Mouse (Mus musculus) kidney, postnatal 10 days (tissue): ENCODE results near the gene S100a8.
A peak's percentile ranks its signal among the peaks of the same experiment; 100 is the strongest.

Experiments
- DNase-seq: peaks from one replicate; pipeline ENCODE4 v3.0.0; 2021; ENCODE audit warnings: mixed read lengths

Gene S100a8

DNA sequence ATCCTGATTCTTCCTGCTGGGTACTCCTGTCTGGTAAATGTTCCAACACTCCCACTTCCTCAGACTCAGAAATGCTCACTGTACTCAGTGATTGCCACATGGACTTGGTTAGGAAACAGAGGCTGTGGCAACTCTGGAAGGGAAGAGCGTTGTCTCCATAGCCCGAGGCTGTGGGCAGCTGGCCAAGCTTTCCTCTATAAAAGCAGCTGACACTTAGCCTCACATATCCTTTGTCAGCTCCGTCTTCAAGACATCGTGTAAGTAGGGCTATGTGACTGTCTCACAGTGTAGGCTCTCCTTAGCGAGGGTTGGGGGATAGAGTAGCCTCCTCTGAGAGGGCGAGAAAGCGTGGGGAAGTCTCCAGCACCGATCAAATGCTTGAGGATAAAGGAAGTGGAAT is at the start of gene S100a8:
S100a8 (plus strand) TSS at position 133 of the 400 bp plus-strand sequence.
- peak; percentile 56 for DNase-seq

- no peak for DNase-seq
Measured at GRCm38 (mm10) chr3:90621552-90621951, 47.2 kb upstream of the S100a8 start.

DNA sequence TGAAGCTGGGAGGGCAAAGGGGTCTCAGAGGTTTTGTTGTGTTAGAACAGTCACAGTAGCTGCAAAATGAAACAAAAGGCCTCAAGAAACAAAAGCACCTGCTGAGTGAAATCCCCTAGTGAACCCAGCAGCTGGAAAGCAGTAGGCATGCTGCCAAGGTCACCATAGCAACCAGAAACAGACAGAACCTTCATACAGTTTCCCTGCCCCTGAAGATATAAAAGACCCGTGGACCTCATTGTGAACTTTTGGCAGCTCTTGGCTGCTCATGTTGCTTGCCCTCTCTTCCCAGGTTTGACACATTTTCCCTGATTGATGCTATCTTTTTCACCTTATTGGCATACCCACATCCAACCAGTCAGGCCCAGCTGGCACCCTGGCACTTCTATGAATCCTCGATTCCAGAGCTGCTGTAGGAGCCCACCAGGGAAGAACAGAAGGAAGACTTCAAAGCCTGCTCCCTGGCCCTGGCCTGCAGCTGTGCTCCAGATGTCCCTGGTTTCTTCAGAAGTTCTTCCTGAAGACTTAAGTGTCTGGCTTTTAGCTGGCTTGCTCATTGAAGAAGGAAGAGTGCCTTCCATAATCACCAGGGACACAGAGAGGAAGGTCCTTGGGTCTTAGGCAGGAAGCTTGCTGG is 45.2 kb upstream of the S100a8 start:
- peak; percentile 86 for DNase-seq

DNA sequence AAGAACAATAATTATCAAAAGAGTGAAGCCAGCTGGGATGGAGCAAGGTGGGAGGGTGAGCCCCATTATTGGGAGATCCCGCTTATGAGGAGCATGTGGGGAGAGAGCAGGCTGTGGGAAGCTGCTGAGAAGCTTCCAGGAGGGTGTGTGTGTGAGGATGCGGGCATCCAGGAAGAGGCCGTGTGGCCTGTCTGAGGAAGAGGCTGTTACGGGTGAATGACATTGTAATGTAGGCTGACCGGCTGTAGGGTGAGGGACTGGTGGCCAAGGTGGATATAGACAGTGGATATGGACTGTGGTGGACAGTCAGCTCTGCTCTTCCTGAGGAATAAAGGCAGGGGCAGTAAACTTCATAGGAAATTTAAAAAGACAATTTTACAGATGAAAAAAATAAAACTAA is 43.3 kb upstream of the S100a8 start:
- DNase-seq: no peak

DNA sequence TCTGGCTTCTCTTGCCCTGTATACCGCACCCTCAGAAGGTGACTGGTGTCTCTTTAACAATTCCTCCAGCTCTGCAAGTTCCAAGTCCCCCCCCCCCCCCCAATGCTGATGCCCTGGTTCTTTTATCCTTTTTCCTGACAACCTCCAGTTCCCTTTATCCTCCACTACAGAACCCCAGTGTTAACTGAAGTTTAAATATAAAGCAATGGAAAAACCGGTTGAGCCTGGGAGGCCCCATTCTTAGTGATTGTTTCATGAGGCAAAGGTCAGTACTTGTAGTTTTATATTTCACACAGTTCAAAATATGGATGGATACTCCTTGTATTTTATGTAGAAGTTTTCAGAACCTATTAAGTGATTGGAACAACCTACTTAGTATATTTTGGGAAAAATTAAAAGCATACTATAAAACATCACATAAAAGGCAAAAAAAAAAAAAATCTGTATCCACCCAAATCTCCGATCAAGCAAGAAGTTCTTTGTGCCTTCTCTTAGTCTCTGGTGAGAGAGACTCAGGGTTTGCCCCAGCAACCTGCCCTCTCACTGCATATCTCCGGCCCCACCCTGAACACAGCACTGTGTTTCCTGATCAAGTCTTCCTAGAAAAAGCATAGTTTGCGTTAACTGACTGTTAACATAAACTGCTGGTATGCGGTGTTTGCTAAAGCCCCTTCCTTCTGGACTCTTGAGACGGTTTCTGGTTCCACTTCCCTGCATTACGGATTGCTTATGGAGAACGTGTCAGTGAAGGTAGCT is 42.3 kb upstream of the S100a8 start:
- DNase-seq: no peak

- no peak for DNase-seq
Measured at GRCm38 (mm10) chr3:90627366-90627765, 41.4 kb upstream of the S100a8 start.

GRCm38 (mm10) chr3:90627807-90628206 is 41.0 kb upstream of the S100a8 start:
- DNase-seq: peak; percentile 59

DNA sequence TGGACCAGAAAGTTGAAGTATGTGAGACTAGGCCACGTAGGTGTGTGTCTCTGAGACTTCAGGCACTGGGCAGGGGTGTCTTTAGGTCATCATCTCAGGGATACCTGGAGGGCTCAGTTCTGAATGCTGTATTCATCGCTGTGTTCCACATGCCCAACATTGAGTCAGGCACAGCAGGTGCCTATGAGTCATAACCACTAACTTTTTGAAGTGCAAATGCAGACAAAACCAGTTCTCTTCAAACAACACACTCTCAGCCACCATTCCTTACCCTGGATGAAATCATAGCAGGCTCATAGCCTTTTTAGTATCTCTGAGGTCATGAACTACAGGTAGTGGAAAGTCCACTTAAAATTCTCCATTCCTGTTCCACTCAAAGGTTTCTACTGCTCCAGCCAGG is 39.5 kb upstream of the S100a8 start:
- no peak for DNase-seq

- no peak for DNase-seq
Measured at GRCm38 (mm10) chr3:90631984-90632383, 36.8 kb upstream of the S100a8 start.

GRCm38 (mm10) chr3:90638511-90639275 is 30.1 kb upstream of the S100a8 start:
- DNase-seq: no peak

DNA sequence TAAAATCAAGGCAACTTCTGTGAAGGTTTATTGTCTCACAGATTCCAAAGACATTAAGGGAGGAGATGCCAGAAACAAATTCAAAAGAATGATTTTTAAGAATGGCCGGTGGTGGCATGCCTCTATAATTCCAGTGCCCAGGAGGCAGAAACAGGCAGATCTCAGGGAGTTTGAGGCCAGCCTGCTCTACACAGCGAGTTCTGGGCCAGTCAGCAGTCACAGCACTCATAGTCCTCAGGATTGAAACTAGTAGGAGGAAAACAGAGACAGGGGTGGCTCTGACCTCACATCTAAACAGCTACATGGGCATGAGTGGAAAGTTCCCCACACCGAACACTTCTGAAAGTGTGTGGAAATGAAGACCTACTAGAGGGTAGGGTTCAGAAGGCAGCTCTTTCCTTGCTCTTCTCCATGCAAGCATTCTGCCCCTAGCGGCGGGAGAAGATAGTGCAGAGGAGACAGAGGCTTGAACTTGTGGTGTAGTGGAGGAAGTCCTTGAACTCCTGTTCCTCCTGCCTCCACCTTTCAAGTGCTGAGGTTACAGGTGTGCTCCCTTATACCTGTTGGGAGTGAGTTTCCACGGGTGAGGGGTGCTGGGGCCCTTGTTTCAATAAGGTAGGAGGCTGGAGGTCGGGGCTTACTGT is 29.1 kb upstream of the S100a8 start:
- DNase-seq: peak; percentile 33

GRCm38 (mm10) chr3:90640981-90641380 is 27.8 kb upstream of the S100a8 start:
- DNase-seq: no peak

- DNase-seq: peak; percentile 74
Measured at GRCm38 (mm10) chr3:90644220-90644619, 24.6 kb upstream of the S100a8 start.

DNA sequence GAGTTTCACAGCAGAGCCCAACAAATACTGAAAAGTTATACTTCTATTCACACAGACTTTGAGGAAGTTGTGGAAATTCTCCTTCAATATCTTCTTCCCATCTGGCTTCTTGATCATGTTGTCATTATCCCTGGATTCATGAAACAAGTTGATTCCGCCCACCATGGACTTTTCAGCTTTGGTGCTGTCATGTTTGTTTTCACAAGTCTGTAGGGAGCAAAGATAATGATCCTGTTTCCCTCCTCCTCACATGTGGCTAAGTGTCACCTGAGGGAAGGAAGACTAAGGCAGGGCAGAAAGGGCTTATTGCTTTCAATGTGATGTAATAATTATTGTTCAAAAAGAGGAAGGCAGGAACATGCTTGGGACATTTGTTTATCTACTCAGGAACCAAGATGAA is 21.5 kb upstream of the S100a8 start:
- DNase-seq: no peak

- no peak for DNase-seq
Measured at GRCm38 (mm10) chr3:90648981-90649380, 19.8 kb upstream of the S100a8 start.

GRCm38 (mm10) chr3:90649832-90650231 is 18.9 kb upstream of the S100a8 start:
- DNase-seq: no peak

GRCm38 (mm10) chr3:90652878-90653508 is 15.8 kb upstream of the S100a8 start:
- peak; percentile 86 for DNase-seq

DNA sequence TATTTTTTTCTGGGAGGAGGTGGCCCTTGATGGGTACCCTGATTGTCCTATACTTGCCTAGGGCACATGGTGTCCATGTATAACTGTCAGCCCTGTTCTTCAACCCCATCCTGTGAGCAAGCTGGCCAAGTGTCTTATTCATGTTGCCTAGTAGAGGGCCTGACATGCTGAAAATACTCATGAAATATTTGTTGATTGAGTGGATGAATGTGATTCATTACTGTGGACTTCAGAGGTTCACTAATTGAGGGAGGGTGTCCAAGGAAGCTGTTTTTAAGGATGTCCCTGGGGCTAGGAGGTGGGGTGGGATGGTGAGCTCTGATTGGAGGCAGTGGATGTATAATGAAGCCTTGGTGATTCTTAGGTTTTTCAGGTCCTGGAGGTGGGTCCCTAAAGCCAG is 15.1 kb upstream of the S100a8 start, which contains the start of gene S100a7a:
S100a7a (plus strand) TSS at position 301 of the 400 bp plus-strand sequence.
- no peak for DNase-seq

DNA sequence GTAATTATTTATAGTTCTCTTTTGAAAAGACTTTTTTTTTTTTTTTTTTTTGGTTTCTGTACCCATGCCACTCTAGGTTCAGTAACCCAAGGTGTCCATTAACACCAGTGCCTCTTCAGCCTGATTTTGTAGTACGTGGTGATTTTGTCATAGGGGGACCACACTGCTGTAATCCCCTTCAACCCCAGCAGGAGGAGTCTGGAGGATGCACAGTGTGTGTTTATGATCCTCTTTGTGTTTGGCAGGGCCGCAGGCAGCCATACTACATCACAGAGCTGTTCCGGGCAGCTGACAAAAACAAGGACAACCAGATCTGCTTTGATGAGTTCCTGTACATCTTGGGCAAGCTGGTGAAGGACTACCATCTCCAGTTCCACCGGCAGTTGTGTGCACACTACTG is 11.4 kb upstream of the S100a8 start:
- DNase-seq: peak; percentile 26

DNA sequence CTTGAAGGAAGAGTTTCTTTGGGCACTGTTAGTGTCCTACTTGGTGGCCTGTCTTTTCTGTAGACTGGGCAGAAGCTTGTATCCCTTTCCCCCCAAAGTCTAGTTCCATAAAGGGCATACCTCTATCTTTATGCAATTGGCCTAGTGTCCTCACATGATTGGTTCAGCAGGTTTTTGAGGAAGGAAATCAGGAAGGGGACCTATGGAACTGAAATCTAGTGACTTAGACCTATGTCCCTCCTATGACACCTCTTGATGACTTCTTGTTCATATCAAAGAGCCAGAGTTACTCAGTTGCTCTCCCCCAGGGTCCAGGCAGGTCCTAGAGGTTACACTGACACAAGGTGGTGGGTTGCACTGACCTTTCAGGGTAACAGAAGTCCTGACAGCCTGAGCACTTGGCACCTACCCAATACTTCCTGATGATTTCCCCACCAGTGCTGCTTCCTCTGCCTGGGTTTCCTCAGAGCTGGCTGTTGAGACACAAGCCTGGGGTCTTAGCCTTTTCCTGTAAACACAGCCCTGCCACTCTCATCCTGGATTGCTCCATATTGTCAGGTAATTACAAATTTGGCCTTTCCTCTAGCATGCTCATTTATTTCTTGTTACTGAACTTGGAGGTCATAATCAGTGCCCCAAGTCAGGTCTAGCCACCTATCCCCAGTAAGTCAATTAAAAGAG is 9.3 kb upstream of the S100a8 start:
- no peak for DNase-seq

- peak; percentile 7 for DNase-seq
Measured at GRCm38 (mm10) chr3:90664219-90664618, 4.6 kb upstream of the S100a8 start.

DNA sequence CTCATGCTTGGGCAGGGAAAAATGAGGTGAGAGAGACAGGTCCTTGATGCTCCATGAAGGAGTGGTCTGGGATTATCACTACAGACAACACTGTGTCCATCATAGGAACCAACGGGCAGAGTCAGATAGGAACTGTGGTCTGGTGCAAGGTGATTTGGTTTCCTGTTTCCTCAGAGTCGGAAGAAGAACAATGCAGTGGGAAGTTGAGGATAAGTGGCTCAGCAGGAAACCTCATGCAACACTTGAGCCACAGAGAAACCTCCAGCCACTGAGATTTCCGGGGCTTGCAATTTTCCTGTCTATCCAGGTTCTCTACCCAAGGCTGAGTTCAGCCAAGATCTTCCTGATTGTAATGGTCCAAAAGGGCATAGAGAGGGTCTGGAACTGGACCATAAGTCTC is 9.9 kb downstream of the S100a8 start:
- DNase-seq: no peak
